21 mouse cellular contexts compared by ENCODE assay signal in the genomic region with DNA sequence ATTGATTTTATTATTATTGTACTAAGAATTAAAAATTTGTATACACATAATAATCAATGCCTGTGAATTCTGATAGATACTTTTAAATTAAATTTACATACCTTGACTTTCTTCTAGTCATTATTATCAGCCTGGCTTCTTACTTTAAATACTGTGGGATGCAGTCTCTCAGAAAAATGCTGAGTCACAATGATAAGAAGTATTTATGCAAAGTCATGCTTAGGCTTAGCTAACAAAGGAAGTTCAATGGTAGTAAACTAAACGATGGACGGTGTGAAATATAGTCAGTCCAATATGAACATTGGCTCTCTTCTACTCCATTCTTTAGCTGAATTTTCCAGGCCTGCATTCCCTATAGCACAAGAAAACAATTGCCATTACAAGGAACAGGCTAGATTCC. TPM values are rescaled to one million over a fixed set of nuclear protein-coding genes. Genes with fewer than 3 reads are reported as not detected.
A peak's percentile ranks its signal among the peaks of the same experiment; 100 is the strongest.
DNase-seq lines count a peak whose midpoint lies in the region; ATAC-seq and TF ChIP-seq lines count a peak whose summit lies in the region.
"Had no signal": no experiment of that assay in that cellular context is flagged by ENCODE, and none has a peak within 500 bp of the region (broad histone marks: within the 10 kb centered on the region; RNA-seq: fewer than 3 reads in every experiment).

No protein-coding gene starts in this region.

- no peaks in the 10 kb centered on the region for H3K36me3 ChIP-seq in heart, embryonic 12.5 days

- H3K4me3 ChIP-seq in heart, embryonic 12.5 days = no peak overlapping the region
- H3K4me3 ChIP-seq in layer of hippocampus, adult 2 months = no peak overlapping the region
- H3K4me3 ChIP-seq: myocyte had no signal

- H3K4me2 ChIP-seq in heart, embryonic 12.5 days = no peak overlapping the region
- H3K4me2 ChIP-seq: lung, embryonic 14.5 days had no signal

- WGBS in heart, embryonic 12.5 days = 73% methylated on average over 2 of the region's 2 CpGs

- DNase-seq in heart, adult 11 months = no peak
- DNase-seq in Muller cell, postnatal 12 days (ENCODE audit: inconsistent ontology term) = peak; percentile 22
- no peak for DNase-seq in frontal cortex, postnatal 14 days (ENCODE audit: low spot score in 2 of 2)
- no peak for DNase-seq in layer of hippocampus, adult 2 months (ENCODE audit: low spot score in 2 of 2)
- DNase-seq in urinary bladder, postnatal 25 days (ENCODE audit: low spot score) = no peak
- DNase-seq: B cell, adult 2 months; cerebellum, adult 9-10 months; heart, postnatal 4 days; left cerebral cortex, postnatal 4 days; lung, embryonic 14.5 days had no signal

- no peaks in the 10 kb centered on the region for H3K9me3 ChIP-seq in heart, embryonic 12.5 days (replicated peaks)

- peak; percentile 86 for ATAC-seq in heart, embryonic 12.5 days (ENCODE audit: insufficient number of reproducible peaks, low FRiP score)
- peak; percentile 45; the same call in 1 of the 2 replicates for ATAC-seq in granulocyte monocyte progenitor cell, adult 5-6 weeks (replicated peaks; ENCODE audit: poor library complexity, severe bottlenecking)
- peak; percentile 68 for ATAC-seq in megakaryocyte progenitor cell, adult 5-6 weeks (replicated peaks; ENCODE audit: poor library complexity)
- ATAC-seq: inflammation-experienced regulatory T-cells, adult 6 months had no signal

- TF ChIP-seq CTCF in layer of hippocampus, adult 2 months (conservative IDR thresholded peaks at IDR 0.05) = no peak

- no peak overlapping the region for H3K27ac ChIP-seq in heart, embryonic 12.5 days (ENCODE audit: poor library complexity, severe bottlenecking)
- H3K27ac ChIP-seq in layer of hippocampus, adult 2 months = no peak overlapping the region

- H3K4me1 ChIP-seq in heart, embryonic 12.5 days (replicated peaks) = peaks cover 3% of the 10 kb centered on the region; the same call in 1 of the 2 replicates

- no peak overlapping the region for H3K9ac ChIP-seq in heart, embryonic 12.5 days
- H3K9ac ChIP-seq: lung, embryonic 14.5 days had no signal

- no peaks in the 10 kb centered on the region for H3K27me3 ChIP-seq in heart, embryonic 12.5 days (replicated peaks)

RNA-seq across cellular contexts. Expression of gene Gm5269, which starts 16.8 kb away (rescaled TPM):
- not detected in 2 replicates for polyA plus RNA-seq in heart, embryonic 12.5 days (2016; fragmentation: Nextera tagmentation; extraction: Ambion mirVana)
- total RNA-seq in granulocyte monocyte progenitor cell, adult 5-6 weeks (2014; fragmentation: Nextera tagmentation) = not detected in 2 replicates
- not detected in 2 replicates for total RNA-seq in granulocyte monocyte progenitor cell, adult 5-6 weeks (2017)
- total RNA-seq in megakaryocyte progenitor cell, adult 5-6 weeks (2015) = not detected in 2 replicates
- not detected in 2 replicates for total RNA-seq in megakaryocyte progenitor cell, adult 5-6 weeks (2017)
- total RNA-seq in layer of hippocampus, adult 2 months (2021) = not detected
- total RNA-seq: adrenal gland, adult 18-20 months; heart, adult 8-10 months; heart, postnatal 4 days; layer of hippocampus, postnatal 10 days; left cerebral cortex, postnatal 4 days had no signal
- polyA plus RNA-seq: frontal cortex, adult 2 months; inflammation-experienced regulatory T-cells, adult 6 months; kidney, embryonic 16.5 days; lung, embryonic 14.5 days; myocyte; thymus, postnatal 0 days had no signal

RNA-seq across cellular contexts. Expression of gene Slc40a1, which starts 53.1 kb away (rescaled TPM):
- 19.2 and 19.8 TPM in 2 replicates for polyA plus RNA-seq in heart, embryonic 12.5 days (2016; fragmentation: Nextera tagmentation; extraction: Ambion mirVana)
- total RNA-seq in granulocyte monocyte progenitor cell, adult 5-6 weeks (2014; fragmentation: Nextera tagmentation) = 4.6 and 11.2 TPM in 2 replicates
- 8.6 and 10.6 TPM in 2 replicates for total RNA-seq in granulocyte monocyte progenitor cell, adult 5-6 weeks (2017)
- 26.6 and 38.3 TPM in 2 replicates for total RNA-seq in megakaryocyte progenitor cell, adult 5-6 weeks (2015)
- 25.5 and 38.6 TPM in 2 replicates for total RNA-seq in megakaryocyte progenitor cell, adult 5-6 weeks (2017)
- total RNA-seq in layer of hippocampus, adult 2 months (2021) = 10 to 100 TPM in 1 of 2 experiments, 1 to 10 TPM in 1; 8.4 to 10.6 TPM
